Mouse (Mus musculus): Measurements from ENCODE around the gene Fbxl18. TPM values are rescaled to one million over a fixed set of nuclear protein-coding genes. Genes with fewer than 3 reads are reported as not detected.

Fbxl18 gene
- polyA plus RNA-seq, 1 experiment from 2014 or later = 10.3 TPM

DNA sequence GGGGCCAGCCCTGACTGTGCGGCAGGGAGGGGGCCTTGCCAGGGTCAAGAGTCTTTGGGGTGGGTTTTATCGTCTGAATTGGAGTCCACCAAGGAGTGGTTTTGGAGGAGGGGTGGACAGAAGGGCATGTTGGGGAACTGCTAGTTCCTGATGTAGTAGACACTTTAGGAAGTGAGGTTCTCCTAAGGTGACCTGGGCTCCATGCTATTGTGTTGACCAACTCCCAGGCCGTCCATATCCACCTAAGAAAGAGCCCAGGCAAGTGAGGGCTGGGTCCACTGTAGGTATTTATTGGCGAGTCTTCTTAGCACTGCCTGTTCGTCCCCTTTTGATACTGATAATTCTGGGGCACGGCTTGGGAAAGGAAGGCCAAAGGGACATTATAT, 25.8 kb upstream of the Fbxl18 start:
- Histone ChIP-seq H3K4me3 (ENCODE audit: low read depth, low read length) (no peak overlapping the region), H3K4me2 (ENCODE audit: low read length) (no peak overlapping the region; the same call in 1 of the 2 replicates), H3K27ac (ENCODE audit: low read depth) (peak overlapping the region; percentile 51; the same call in 1 of the 2 replicates), H3K27me3 (replicated peaks; ENCODE audit: control insufficient read depth, insufficient read depth, low read length) (no peaks in the 10 kb centered on the region), H3K9me3 (ENCODE audit: control insufficient read depth, low read length) (no peaks in the 10 kb centered on the region), H3K4me1 (replicated peaks; ENCODE audit: control insufficient read depth, insufficient read depth, low read length) (peaks cover 5% of the 10 kb centered on the region), H3K36me3 (ENCODE audit: control insufficient read depth, insufficient read depth, low read length) (no peaks in the 10 kb centered on the region), H3K9ac (ENCODE audit: low read length) (no peak overlapping the region)
- ATAC-seq (replicated peaks; ENCODE audit: low FRiP score, low TSS enrichment, low read depth) (peak; percentile 57), DNase-seq (ENCODE audit: low spot score) (no peak)
- WGBS = 56% methylated on average over 6 of the region's 6 CpGs

DNA sequence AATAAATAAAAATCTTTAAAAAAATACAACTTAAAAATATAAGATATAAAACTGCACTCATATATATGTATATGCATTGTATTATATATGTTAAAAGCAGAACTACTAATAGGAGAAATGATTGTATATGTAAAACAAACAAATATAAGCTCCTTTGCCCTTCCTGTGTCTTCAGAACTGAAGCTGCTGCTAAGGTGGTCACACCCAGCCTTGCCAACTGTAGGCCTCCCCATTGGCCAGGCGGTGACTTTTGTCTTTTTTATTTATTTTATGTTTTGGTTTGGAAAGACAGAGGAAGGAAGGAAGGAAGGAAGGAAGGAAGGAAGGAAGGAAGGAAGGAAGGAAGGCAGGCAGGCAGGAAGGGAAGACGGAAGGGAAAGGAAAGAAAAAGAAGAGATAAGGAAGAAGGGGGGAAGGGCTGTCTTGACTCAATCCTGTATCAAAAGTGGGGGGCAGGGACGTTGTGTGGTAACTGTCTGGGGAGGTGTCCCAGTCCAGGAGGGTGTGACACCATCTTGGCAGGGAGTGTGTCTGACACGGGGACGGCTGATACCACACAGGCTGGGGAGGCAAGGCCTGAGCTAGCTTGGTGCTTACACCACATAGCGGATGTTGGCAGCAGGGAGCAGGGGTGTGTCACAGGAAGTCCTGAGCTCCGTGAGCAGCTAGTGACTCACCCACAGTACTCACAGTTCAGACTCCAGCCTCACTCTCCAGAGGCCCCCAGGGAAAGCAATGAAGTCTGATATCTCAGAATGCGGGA, 25.3 kb upstream of the Fbxl18 start:
- DNase-seq (ENCODE audit: low spot score) = peak; percentile 74
- no peak overlapping the region for H3K9ac ChIP-seq (ENCODE audit: low read length)
- 46% methylated on average over 6 of the region's 8 CpGs for WGBS

DNA sequence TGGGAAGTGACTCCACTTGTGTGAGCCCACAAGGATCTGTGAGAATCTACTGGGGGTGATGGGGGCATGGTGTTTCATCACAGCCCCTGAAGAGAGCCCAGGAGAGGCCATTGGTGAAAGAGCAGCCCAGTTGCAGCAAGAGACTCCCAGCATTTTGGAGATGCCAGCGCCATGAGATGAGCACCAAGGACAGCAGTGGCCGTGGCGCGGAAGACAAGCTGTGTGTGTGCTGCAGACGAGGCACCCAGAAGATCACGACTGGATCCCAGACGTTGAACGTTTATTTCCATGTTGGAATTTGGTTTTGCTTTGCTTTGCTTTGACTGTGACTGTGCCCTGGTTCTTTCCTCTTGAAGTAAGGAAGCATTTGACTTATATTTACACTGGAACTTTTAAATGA, 22.2 kb upstream of the Fbxl18 start:
- Histone ChIP-seq H3K4me1 (replicated peaks; ENCODE audit: control insufficient read depth, insufficient read depth, low read length) (no peaks in the 10 kb centered on the region), H3K4me2 (ENCODE audit: low read length) (no peak overlapping the region), H3K9me3 (ENCODE audit: control insufficient read depth, low read length) (no peaks in the 10 kb centered on the region), H3K27ac (ENCODE audit: low read depth) (no peak overlapping the region), H3K36me3 (ENCODE audit: control insufficient read depth, insufficient read depth, low read length) (no peaks in the 10 kb centered on the region), H3K9ac (ENCODE audit: low read length) (no peak overlapping the region), H3K4me3 (ENCODE audit: low read depth, low read length) (no peak overlapping the region), H3K27me3 (replicated peaks; ENCODE audit: control insufficient read depth, insufficient read depth, low read length) (no peaks in the 10 kb centered on the region)
- ATAC-seq (replicated peaks; ENCODE audit: low FRiP score, low TSS enrichment, low read depth) (no peak), DNase-seq (ENCODE audit: low spot score) (no peak)
- WGBS = 86% methylated on average over 8 of the region's 8 CpGs

More for the DNA sequence above, 25.3 kb upstream of the Fbxl18 start:
- Histone ChIP-seq H3K4me3 (ENCODE audit: low read depth, low read length) (no peak overlapping the region), H3K27ac (ENCODE audit: low read depth) (peak overlapping the region; percentile 51), H3K4me1 (replicated peaks; ENCODE audit: control insufficient read depth, insufficient read depth, low read length) (no peaks in the 10 kb centered on the region), H3K27me3 (replicated peaks; ENCODE audit: control insufficient read depth, insufficient read depth, low read length) (no peaks in the 10 kb centered on the region), H3K4me2 (ENCODE audit: low read length) (no peak overlapping the region; the same call in 1 of the 2 replicates), H3K36me3 (ENCODE audit: control insufficient read depth, insufficient read depth, low read length) (no peaks in the 10 kb centered on the region), H3K9me3 (ENCODE audit: control insufficient read depth, low read length) (no peaks in the 10 kb centered on the region)
- ATAC-seq (replicated peaks; ENCODE audit: low FRiP score, low TSS enrichment, low read depth) = peak; percentile 88

DNA sequence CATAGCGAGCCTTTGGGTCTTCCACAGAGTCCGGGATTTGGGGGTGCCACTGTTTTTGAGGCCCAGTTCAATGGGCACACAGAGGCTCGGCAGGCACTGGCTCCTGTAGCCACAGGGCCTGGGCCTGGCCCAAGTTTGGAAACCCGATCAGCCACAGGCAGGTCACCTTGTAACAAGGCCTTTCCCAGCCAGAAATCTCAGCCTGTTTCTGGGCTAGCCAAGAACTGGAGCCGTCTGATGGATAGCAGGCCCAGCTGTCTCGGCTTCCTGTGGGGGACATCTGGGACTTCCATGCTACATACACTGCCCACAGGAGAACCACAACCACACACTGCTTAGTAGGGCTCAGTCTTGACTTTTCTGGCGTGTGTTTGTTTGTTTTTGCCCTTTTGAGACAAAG, 21.4 kb upstream of the Fbxl18 start:
- no peaks in the 10 kb centered on the region for H3K27me3 ChIP-seq (replicated peaks; ENCODE audit: control insufficient read depth, insufficient read depth, low read length)
- H3K27ac ChIP-seq (ENCODE audit: low read depth) = no peak overlapping the region
- peaks cover 2% of the 10 kb centered on the region; the same call in 1 of the 2 replicates for H3K4me1 ChIP-seq (replicated peaks; ENCODE audit: control insufficient read depth, insufficient read depth, low read length)
- no peak overlapping the region for H3K4me2 ChIP-seq (ENCODE audit: low read length)
- no peaks in the 10 kb centered on the region for H3K9me3 ChIP-seq (ENCODE audit: control insufficient read depth, low read length)
- ATAC-seq (replicated peaks; ENCODE audit: low FRiP score, low TSS enrichment, low read depth) (no peak), DNase-seq (ENCODE audit: low spot score) (no peak)
- no peak overlapping the region for H3K9ac ChIP-seq (ENCODE audit: low read length)
- H3K36me3 ChIP-seq (ENCODE audit: control insufficient read depth, insufficient read depth, low read length) = no peaks in the 10 kb centered on the region
- no peak overlapping the region for H3K4me3 ChIP-seq (ENCODE audit: low read depth, low read length)
- 81% methylated on average over 7 of the region's 7 CpGs for WGBS

DNA sequence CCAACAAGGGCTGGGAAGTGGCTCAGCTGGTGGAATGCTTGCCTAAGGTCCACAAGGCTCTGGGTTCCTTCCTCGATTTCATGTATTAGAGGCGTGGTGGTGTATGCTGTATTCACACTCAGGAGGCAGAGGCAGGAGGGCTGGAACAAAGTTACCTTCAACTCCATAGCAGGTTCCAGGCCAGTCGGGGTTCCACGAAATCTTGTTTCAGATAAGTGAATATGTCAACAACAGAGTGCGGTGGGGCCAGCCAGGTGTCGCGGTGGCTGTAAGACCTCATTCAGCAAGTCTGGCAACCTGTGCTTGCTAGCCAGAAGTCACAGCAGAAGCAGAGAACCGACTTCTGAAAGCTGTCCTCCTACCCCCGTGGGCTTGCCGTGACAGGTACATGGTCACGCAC, 20.0 kb upstream of the Fbxl18 start:
- H3K36me3 ChIP-seq (ENCODE audit: control insufficient read depth, insufficient read depth, low read length) = no peaks in the 10 kb centered on the region
- H3K4me2 ChIP-seq (ENCODE audit: low read length) = no peak overlapping the region
- H3K9me3 ChIP-seq (ENCODE audit: control insufficient read depth, low read length) = no peaks in the 10 kb centered on the region
- no peaks in the 10 kb centered on the region for H3K27me3 ChIP-seq (replicated peaks; ENCODE audit: control insufficient read depth, insufficient read depth, low read length)
- 77% methylated on average over 11 of the region's 11 CpGs for WGBS
- H3K27ac ChIP-seq (ENCODE audit: low read depth) = no peak overlapping the region
- no peak overlapping the region for H3K4me3 ChIP-seq (ENCODE audit: low read depth, low read length)
- ATAC-seq (replicated peaks; ENCODE audit: low FRiP score, low TSS enrichment, low read depth) (no peak), DNase-seq (ENCODE audit: low spot score) (no peak)
- H3K9ac ChIP-seq (ENCODE audit: low read length) = no peak overlapping the region
- H3K4me1 ChIP-seq (replicated peaks; ENCODE audit: control insufficient read depth, insufficient read depth, low read length) = peaks cover 6% of the 10 kb centered on the region

DNA sequence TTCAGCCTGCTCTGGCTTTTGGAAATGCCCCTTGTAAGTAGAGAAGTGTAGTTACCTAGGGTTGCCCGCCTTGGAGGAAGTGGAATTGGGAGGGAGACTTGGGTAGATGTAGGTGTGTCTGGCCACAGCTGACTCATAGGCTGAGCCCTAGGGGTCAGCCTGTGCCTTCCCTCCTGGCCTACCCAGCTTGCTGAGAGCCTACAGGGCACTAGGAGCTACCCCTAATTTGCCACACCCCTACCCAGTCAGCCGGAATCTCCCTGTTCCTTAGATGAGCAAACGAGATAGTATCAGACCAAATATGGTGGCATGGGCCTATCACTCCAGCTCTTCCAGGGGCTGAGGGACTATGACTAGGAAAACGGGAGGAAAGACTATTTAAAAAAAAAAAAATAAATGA, 17.5 kb upstream of the Fbxl18 start:
- H3K27ac ChIP-seq (ENCODE audit: low read depth) = no peak overlapping the region
- H3K4me3 ChIP-seq (ENCODE audit: low read depth, low read length) = no peak overlapping the region
- H3K4me1 ChIP-seq (replicated peaks; ENCODE audit: control insufficient read depth, insufficient read depth, low read length) = peaks cover 26% of the 10 kb centered on the region
- DNase-seq (ENCODE audit: low spot score) = no peak
- 80% methylated on average over 4 of the region's 4 CpGs for WGBS
- H3K36me3 ChIP-seq (ENCODE audit: control insufficient read depth, insufficient read depth, low read length) = no peaks in the 10 kb centered on the region
- H3K27me3 ChIP-seq (replicated peaks; ENCODE audit: control insufficient read depth, insufficient read depth, low read length) = no peaks in the 10 kb centered on the region
- H3K4me2 ChIP-seq (ENCODE audit: low read length) = no peak overlapping the region
- no peak overlapping the region for H3K9ac ChIP-seq (ENCODE audit: low read length)
- H3K9me3 ChIP-seq (ENCODE audit: control insufficient read depth, low read length) = no peaks in the 10 kb centered on the region
- no peak for ATAC-seq (replicated peaks; ENCODE audit: low FRiP score, low TSS enrichment, low read depth)

DNA sequence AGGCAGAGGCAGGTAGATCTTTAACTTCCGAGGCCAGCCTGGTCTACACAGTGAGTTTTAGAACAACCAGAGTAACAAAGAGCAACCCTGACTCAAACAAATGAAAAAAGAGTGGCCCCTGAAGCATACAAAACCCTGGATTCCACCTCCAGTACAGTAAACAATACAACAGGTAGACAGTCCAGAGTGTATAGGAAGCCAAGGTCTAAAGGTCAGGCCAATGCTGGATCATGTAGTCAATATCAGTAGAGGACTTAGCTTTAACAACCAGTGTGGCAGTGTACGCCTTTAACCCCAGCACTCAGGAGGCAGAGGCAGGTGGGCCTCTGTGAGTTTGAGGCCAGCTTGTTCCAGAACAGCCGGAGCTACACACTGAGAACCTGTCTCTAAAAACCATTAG, 17.1 kb upstream of the Fbxl18 start:
- H3K36me3 ChIP-seq (ENCODE audit: control insufficient read depth, insufficient read depth, low read length) = no peaks in the 10 kb centered on the region
- no peaks in the 10 kb centered on the region for H3K27me3 ChIP-seq (replicated peaks; ENCODE audit: control insufficient read depth, insufficient read depth, low read length)
- no peak overlapping the region for H3K4me2 ChIP-seq (ENCODE audit: low read length)
- DNase-seq (ENCODE audit: low spot score) = no peak
- H3K4me3 ChIP-seq (ENCODE audit: low read depth, low read length) = no peak overlapping the region
- H3K9ac ChIP-seq (ENCODE audit: low read length) = no peak overlapping the region
- H3K9me3 ChIP-seq (ENCODE audit: control insufficient read depth, low read length) = no peaks in the 10 kb centered on the region
- peaks cover 31% of the 10 kb centered on the region for H3K4me1 ChIP-seq (replicated peaks; ENCODE audit: control insufficient read depth, insufficient read depth, low read length)
- 92% methylated on average over 3 of the region's 3 CpGs for WGBS
- no peak overlapping the region for H3K27ac ChIP-seq (ENCODE audit: low read depth)
- no peak for ATAC-seq (replicated peaks; ENCODE audit: low FRiP score, low TSS enrichment, low read depth)

DNA sequence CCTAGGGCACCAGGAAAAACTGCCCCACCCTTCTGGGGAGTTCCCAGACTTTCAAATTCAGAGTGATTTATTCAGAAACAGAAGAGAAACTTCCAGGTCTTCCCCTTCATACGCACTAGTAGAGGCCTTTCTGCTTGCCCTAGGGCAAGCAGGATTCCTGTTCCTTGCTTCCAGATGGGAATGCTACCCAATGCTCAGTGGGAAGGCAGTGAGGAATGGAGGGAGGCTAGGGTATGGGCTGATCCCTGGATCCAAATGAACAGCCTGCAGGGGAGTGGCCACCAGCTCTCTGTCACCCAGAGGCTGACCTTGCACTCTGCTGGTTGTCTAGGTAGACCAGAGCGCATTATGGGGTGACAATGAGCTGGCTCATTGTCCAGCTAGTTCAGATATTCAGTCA, 16.4 kb upstream of the Fbxl18 start:
- Histone ChIP-seq H3K9ac (ENCODE audit: low read length) (no peak overlapping the region), H3K4me1 (replicated peaks; ENCODE audit: control insufficient read depth, insufficient read depth, low read length) (peaks cover 35% of the 10 kb centered on the region), H3K27ac (ENCODE audit: low read depth) (no peak overlapping the region), H3K9me3 (ENCODE audit: control insufficient read depth, low read length) (no peaks in the 10 kb centered on the region), H3K4me3 (ENCODE audit: low read depth, low read length) (no peak overlapping the region), H3K4me2 (ENCODE audit: low read length) (no peak overlapping the region), H3K36me3 (ENCODE audit: control insufficient read depth, insufficient read depth, low read length) (no peaks in the 10 kb centered on the region), H3K27me3 (replicated peaks; ENCODE audit: control insufficient read depth, insufficient read depth, low read length) (no peaks in the 10 kb centered on the region)
- DNase-seq (ENCODE audit: low spot score) (no peak), ATAC-seq (replicated peaks; ENCODE audit: low FRiP score, low TSS enrichment, low read depth) (no peak)
- WGBS = 81% methylated on average over 2 of the region's 2 CpGs

All from intestine, embryonic 14.5 days (tissue).